Mouse (Mus musculus) CD4-positive, CD25-positive, alpha-beta regulatory T cell, adult 4 months (primary cell): Measurements from ENCODE around the gene Clock. TPM values are rescaled to one million over a fixed set of nuclear protein-coding genes. Genes with fewer than 3 reads are reported as not detected.

Experiments
- ATAC-seq: one replicate; pipeline ENCODE4 v1.8.0; 2017
- polyA plus RNA-seq, 2 experiments: library from polyadenylated mRNA; unstranded; fragments of 100-300 nt; shearing (Covaris generic); gene quantifications; one replicate each; pipeline ENCODE4 v1.2.1; 2017

Clock gene
- 10 to 100 TPM; 15.9 to 19.1 TPM for polyA plus RNA-seq

DNA sequence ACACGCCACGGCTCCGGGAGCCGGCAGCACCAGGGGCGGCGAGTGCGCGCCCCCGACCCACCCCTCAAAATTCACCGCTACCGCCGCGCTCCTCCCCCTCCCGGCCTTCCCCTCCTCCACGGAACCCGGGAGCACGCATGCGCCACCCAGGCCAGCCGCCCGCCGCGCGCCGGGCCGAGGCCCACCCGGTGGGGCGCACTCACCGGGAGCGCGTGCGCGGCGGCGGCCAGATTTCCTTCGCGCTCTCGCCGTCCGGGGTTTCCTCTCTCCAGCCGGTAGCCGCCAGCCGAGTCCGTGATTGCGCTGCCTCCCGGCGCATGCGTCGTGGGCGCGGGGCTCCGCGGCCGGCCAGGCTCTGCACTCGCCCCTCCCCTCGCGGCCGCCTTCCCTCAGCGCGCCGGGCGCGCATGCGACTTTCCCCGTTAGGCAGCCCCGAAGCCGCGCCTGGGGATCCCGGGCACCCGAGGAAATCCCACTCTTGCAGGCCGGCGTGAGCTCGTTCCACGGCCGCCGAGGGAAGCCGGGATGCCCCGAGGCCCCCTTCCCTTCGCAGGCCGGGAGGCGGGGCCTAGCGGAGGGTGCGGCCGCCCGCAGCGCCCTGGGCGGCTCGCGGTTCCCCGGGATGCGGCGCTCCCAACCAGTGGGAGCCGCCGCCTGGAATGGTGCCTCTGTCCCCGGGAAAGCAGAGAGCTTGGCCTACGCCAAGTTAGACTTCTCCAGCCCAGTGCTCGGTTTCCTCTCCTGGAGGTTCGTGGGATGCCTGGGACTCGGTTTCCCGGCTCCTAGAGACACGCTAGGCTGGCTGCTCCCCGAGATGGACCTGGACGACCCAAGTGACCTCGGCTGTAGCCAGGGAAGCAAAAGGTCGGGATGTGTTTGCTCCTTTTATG is at the start of gene Clock:
Gene Clock (minus strand): TSS at position 341 of the 890 bp plus-strand sequence.
- peak; percentile 72 for ATAC-seq

DNA sequence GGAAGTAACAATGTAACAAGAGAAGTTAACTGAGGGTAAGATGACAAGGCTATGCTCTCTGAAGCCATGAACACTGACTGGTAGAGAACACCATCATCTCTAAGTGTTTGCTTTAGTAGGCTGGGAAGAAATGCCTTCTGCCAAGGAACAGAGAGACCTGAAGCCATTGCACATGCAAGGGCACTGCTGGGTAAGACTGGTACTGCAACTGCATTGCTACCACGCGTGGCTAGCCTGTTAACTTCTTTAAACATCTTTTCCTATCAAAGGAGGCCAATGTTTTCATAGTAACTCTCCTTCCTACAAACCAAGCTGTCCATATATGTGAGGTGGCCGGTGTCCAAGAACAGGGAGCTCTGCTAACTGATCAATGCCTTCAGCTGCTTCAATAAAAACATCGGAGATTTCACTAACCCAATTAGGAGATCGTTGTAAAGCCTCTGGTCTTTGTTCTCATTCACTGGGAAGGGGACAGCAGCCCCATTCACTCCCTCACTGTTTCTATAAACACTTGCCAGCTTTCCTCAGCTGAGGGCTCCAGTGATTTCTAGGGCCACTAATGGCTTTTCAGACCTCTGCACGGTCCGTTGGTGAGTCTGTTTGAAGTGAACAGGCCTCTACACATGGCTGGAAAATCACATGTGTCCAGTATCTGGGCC is 47.5 kb upstream of the Clock start:
- no peak for ATAC-seq

DNA sequence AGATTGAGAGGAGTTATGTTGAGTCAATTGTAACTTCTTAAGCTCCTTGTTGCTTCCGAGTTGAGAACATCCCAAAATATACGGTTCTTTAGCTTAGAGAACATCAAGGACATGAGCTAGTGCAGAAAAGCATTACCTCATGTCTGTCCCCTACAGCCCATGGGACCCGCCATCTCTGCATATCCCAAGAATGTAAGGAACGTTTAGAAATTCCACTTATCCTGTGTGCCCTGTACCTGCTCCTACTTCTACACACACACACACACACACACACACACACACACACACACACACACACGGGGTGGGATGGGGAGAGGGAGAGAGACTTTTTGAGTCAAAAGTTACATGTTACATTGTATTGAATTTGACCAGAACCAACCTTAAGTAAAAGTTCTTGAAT is 46.9 kb upstream of the Clock start:
- no peak for ATAC-seq

DNA sequence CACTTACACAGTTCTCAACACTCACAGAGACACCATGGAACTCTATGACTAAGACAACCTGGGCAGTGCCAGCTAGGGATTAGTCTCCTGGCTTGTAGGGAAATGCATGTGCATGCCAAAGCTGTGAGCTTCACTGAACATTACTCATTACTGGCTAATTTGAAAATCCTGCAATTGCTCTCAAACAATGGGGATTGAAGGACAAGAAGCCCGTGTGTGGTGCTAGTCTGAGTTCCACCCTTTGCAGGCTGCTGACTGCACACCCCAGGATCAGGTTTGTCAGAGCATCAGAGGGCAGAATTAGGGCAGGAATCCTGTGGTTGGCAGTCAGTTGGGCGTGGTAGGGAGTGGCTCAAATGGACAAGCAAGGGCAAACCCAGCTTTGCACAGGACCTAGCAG is 41.5 kb upstream of the Clock start:
- no peak for ATAC-seq

- ATAC-seq: no peak
These were observed 36.3 kb upstream of the Clock start for GRCm38 (mm10) chr5:76340931-76341330.

- peak; percentile 49 for ATAC-seq
These were observed 32.5 kb upstream of the Clock start for GRCm38 (mm10) chr5:76337100-76337499.

- ATAC-seq: no peak
These were observed 29.2 kb upstream of the Clock start for GRCm38 (mm10) chr5:76333833-76334232.

DNA sequence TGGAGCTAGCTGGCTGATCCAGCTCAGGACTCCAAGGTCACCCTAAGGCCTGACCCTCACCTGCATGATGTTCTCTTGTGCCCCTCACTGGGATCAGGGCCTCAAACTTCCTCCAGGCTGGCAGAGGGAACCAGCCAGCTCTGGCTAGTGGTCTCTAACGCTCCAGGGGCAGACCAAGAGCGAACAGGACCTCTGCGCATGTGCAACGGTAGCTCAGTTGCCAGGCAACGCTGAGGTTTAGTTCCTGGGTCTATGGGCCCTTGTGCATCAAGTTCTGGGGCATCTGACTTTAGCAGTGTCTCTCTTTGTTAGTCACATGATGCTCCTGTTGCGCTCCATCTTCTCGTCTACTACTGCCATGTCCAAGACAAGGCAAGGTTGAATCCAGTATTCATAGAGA is 26.4 kb upstream of the Clock start, which contains the start of gene Pdcl2:
Gene Pdcl2 (minus strand): TSS at position 204 of the 400 bp plus-strand sequence.
- no peak for ATAC-seq

- no peak for ATAC-seq
These were observed 22.7 kb upstream of the Clock start for GRCm38 (mm10) chr5:76327296-76327695.

GRCm38 (mm10) chr5:76325113-76325512 is 20.5 kb upstream of the Clock start:
- ATAC-seq: no peak

DNA sequence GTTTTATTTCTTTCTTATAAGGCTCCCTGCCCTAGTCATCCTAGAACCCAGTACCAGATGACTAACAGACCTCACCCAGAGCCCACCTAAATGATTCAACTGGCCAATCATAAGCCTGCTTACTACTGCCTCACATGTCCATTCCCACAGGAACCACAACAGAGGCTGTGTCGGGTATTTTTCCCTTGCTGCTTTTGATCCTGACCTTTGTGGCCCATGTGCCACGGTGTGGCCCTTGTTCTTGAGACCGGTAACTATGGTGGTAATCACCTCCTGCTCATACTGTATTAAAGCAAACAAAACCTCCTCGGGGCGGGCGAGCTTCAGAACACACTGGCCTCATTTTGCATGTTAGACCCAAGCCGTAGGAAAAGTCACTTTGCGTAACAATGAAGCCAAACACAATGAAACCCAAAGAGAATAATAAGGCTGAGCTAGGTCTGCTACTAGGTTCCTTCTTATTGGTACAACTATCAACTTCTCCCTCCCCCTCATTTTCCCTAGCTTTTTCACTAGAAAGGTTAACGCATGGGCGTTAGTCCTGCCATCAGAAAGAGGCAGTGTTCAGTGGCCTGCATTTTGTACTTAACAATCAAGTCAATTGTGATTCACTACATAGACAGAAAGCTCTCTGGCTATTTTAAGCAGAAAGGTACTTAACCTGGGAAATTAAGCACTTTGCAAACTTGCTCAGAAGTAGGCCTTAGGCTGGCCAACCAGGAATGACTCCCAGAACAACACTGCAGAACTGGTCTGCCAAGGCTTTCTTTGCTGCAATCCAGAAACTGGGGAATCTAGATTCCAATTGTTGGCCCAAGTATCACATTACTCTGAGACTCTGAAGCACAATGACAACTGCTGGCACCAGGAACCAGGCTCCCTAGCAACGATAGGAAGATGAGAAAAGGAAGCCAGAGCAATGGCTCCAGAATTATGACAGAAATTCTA is 16.9 kb upstream of the Clock start:
- ATAC-seq: no peak

GRCm38 (mm10) chr5:76308206-76308605 is 3.6 kb upstream of the Clock start:
- no peak for ATAC-seq

GRCm38 (mm10) chr5:76306261-76306660 is 1.7 kb upstream of the Clock start:
- ATAC-seq: no peak

- no peak for ATAC-seq
These were observed 1.0 kb upstream of the Clock start for GRCm38 (mm10) chr5:76305616-76306015.

- ATAC-seq: peak; percentile 73
These were observed 694 bp downstream of the Clock start for GRCm38 (mm10) chr5:76303745-76304451.

DNA sequence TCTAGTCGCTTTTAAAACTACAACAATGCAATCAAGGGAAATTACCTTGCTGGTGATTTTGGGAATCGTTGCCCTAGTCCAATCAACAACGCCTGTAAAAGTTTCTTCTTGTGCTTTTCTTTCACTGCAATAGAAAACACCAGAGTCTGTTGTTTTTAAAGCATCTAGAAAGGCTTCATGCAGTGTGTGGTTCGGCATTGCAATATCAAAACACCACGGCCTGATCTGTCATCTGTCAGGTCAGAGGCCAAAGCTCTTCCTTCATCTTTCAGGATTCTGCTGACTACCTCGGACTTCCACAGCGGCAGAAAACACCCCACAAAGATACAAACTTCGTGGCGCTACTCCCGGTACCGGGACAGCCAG is 1.2 kb downstream of the Clock start:
- ATAC-seq: peak; percentile 2

DNA sequence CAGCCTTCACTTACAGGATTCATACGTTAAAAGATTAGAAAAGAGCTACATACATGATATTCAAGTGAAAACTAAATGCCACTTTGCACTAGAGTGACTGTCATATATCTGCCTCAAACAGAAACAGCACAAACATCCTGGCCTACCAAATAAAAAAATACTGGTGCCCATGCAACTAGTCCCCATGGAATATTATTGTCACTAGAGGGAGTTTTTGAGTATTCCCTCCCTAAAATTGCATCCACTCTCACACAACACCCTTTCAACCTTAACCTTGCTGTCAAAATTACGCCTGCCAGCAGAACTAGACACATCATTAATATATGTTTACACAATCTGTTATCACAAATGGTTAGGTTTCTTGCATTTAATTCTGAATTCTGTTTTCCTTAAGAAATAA is 2.6 kb downstream of the Clock start:
- no peak for ATAC-seq

GRCm38 (mm10) chr5:76289234-76289691 is 15.3 kb downstream of the Clock start:
- no peak for ATAC-seq

GRCm38 (mm10) chr5:76288256-76288655 is 16.3 kb downstream of the Clock start:
- ATAC-seq: no peak

- ATAC-seq: peak; percentile 53
These were observed 17.5 kb downstream of the Clock start for GRCm38 (mm10) chr5:76287062-76287461.

- ATAC-seq: no peak
These were observed 18.9 kb downstream of the Clock start for GRCm38 (mm10) chr5:76285699-76286098.

- ATAC-seq: no peak
These were observed 20.7 kb downstream of the Clock start for GRCm38 (mm10) chr5:76283890-76284289.
